Mouse (Mus musculus) forebrain, embryonic 16.5 days (tissue): ENCODE results near the gene Ap1m1. TPM values are rescaled to one million over a fixed set of nuclear protein-coding genes. Genes with fewer than 3 reads are reported as not detected.
A peak's percentile ranks its signal among the peaks of the same experiment; 100 is the strongest.

Experiments used
- ATAC-seq: fragments of 200-750 bp; cut with Nextera tagmentation; 2 replicates; pipeline ENCODE4 v1.8.0; 2017; ENCODE audit warnings: mild to moderate bottlenecking, moderate library complexity
- H3K27ac ChIP-seq: fragments of 300-500 bp; sonication (generic); 2 replicates; pipeline ENCODE4 v1.5.1; 2014; ENCODE audit warnings: low read length, control low read depth
- H3K27me3 ChIP-seq: fragments of 300-500 bp; sonication (generic); replicated peaks from 2 replicates; pipeline ENCODE4 v1.6.1; 2014; ENCODE audit warnings: low read length; ENCODE audit not compliant: control insufficient read depth, insufficient read depth
- H3K36me3 ChIP-seq: fragments of 300-500 bp; sonication (generic); 2 replicates; pipeline ENCODE4 v1.6.1; 2014; ENCODE audit not compliant: control insufficient read depth, insufficient read depth
- H3K4me1 ChIP-seq: fragments of 300-500 bp; sonication (generic); replicated peaks from 2 replicates; pipeline ENCODE4 v1.6.1; 2014; ENCODE audit warnings: low read length; ENCODE audit not compliant: control insufficient read depth, insufficient read depth
- H3K4me2 ChIP-seq: fragments of 300-500 bp; sonication (generic); 2 replicates; pipeline ENCODE4 v1.6.1; 2014; ENCODE audit warnings: mild to moderate bottlenecking, low read length, control low read depth
- H3K4me3 ChIP-seq: fragments of 300-500 bp; sonication (generic); replicated peaks from 2 replicates; pipeline ENCODE4 v1.5.1; 2014; ENCODE audit warnings: mild to moderate bottlenecking, low read length, control low read depth
- H3K9ac ChIP-seq: fragments of 300-500 bp; sonication (generic); replicated peaks from 2 replicates; pipeline ENCODE4 v1.6.1; 2014; ENCODE audit warnings: low read depth, low read length, control low read depth
- H3K9me3 ChIP-seq: fragments of 300-500 bp; sonication (generic); 2 replicates; pipeline ENCODE4 v1.6.1; 2016; ENCODE audit warnings: low read length; ENCODE audit not compliant: control insufficient read depth
- WGBS: fragments of 180-500 bp; shearing (Covaris S2); extraction: QIAGEN DNeasy Blood & Tissue Kit; methylation state at CpG from one replicate; pipeline ENCODE4 v1.1.7; 2014; 5-methylcytosine and 5-hydroxymethylcytosine counted together
- polyA plus RNA-seq: library from polyadenylated mRNA; unstranded; fragments of >200 nt; fragmentation: Nextera tagmentation; extraction: Ambion mirVana; gene quantifications from 2 replicates; pipeline ENCODE4 v1.2.1, GENCODE M21; 2015

Gene Ap1m1
- 252 and 284 TPM in 2 replicates for polyA plus RNA-seq

- under 1% methylated on average over 54 of the region's 54 CpGs for whole genome bisulfite sequencing
- H3K4me3 ChIP-seq = peak within 1 kb of the TSS; percentile 77
These were observed at the start of gene Ap1m1 for GRCm38 (mm10) chr8:72239499-72240402. TSS of gene Ap1m1 (plus strand) at chr8:72240018.

GRCm38 (mm10) chr8:72190215-72190539 lies 49.6 kb upstream of the Ap1m1 start:
- Histone ChIP-seq H3K27ac (no peak overlapping the region), H3K4me3 (no peak overlapping the region), H3K9ac (no peak overlapping the region), H3K27me3 (no peaks in the 10 kb centered on the region), H3K9me3 (no peaks in the 10 kb centered on the region), H3K4me1 (no peaks in the 10 kb centered on the region), H3K36me3 (no peaks in the 10 kb centered on the region), H3K4me2 (no peak overlapping the region)
- no peak for ATAC-seq
- WGBS = 86% methylated on average over 2 of the region's 2 CpGs

More at GRCm38 (mm10) chr8:72239499-72240402, at the start of gene Ap1m1:
- Histone ChIP-seq H3K9ac (peak within 1 kb of the TSS; percentile 71), H3K27ac (peak within 1 kb of the TSS; percentile 96), H3K4me2 (peak within 1 kb of the TSS; percentile 74), H3K9me3 (no peaks in the 10 kb centered on the region), H3K36me3 (no peaks in the 10 kb centered on the region), H3K4me1 (peaks cover 18% of the 10 kb centered on the region), H3K27me3 (no peaks in the 10 kb centered on the region)
- ATAC-seq = peak; percentile 94

GRCm38 (mm10) chr8:72192065-72192464 lies 47.8 kb upstream of the Ap1m1 start:
- H3K27ac ChIP-seq = no peak overlapping the region
- no peak for ATAC-seq
- H3K4me2 ChIP-seq = no peak overlapping the region
- no peak overlapping the region for H3K4me3 ChIP-seq
- no peaks in the 10 kb centered on the region for H3K9me3 ChIP-seq
- H3K4me1 ChIP-seq = no peaks in the 10 kb centered on the region
- H3K36me3 ChIP-seq = no peaks in the 10 kb centered on the region
- no peaks in the 10 kb centered on the region for H3K27me3 ChIP-seq
- no peak overlapping the region for H3K9ac ChIP-seq

GRCm38 (mm10) chr8:72197997-72198396 lies 41.8 kb upstream of the Ap1m1 start:
- no peak for ATAC-seq
- no peaks in the 10 kb centered on the region for H3K4me1 ChIP-seq
- H3K36me3 ChIP-seq = no peaks in the 10 kb centered on the region
- no peak overlapping the region for H3K9ac ChIP-seq
- peaks cover 8% of the 10 kb centered on the region for H3K9me3 ChIP-seq
- WGBS = 68% methylated on average over 8 of the region's 8 CpGs
- no peak overlapping the region for H3K4me2 ChIP-seq
- no peaks in the 10 kb centered on the region for H3K27me3 ChIP-seq
- no peak overlapping the region for H3K4me3 ChIP-seq
- H3K27ac ChIP-seq = no peak overlapping the region

- Histone ChIP-seq H3K27me3 (no peaks in the 10 kb centered on the region), H3K9ac (no peak overlapping the region), H3K27ac (no peak overlapping the region), H3K4me2 (no peak overlapping the region), H3K36me3 (no peaks in the 10 kb centered on the region), H3K9me3 (peaks cover 3% of the 10 kb centered on the region), H3K4me1 (no peaks in the 10 kb centered on the region), H3K4me3 (no peak overlapping the region)
- ATAC-seq = no peak
- WGBS = 76% methylated on average over 1 of the region's 1 CpGs
These were observed 31.2 kb upstream of the Ap1m1 start for GRCm38 (mm10) chr8:72208582-72208981.

GRCm38 (mm10) chr8:72210222-72210621 lies 29.6 kb upstream of the Ap1m1 start:
- H3K36me3 ChIP-seq = no peaks in the 10 kb centered on the region
- WGBS = 80% methylated on average over 4 of the region's 4 CpGs
- no peak overlapping the region for H3K4me3 ChIP-seq
- no peak for ATAC-seq
- no peaks in the 10 kb centered on the region for H3K4me1 ChIP-seq
- H3K9ac ChIP-seq = no peak overlapping the region
- H3K27me3 ChIP-seq = no peaks in the 10 kb centered on the region
- H3K9me3 ChIP-seq = no peaks in the 10 kb centered on the region
- H3K4me2 ChIP-seq = no peak overlapping the region
- no peak overlapping the region for H3K27ac ChIP-seq

GRCm38 (mm10) chr8:72210710-72211109 lies 29.1 kb upstream of the Ap1m1 start:
- WGBS = 54% methylated on average over 2 of the region's 2 CpGs
- Histone ChIP-seq H3K27ac (no peak overlapping the region), H3K4me2 (no peak overlapping the region), H3K36me3 (no peaks in the 10 kb centered on the region), H3K4me1 (no peaks in the 10 kb centered on the region), H3K9me3 (no peaks in the 10 kb centered on the region), H3K27me3 (no peaks in the 10 kb centered on the region), H3K4me3 (no peak overlapping the region), H3K9ac (no peak overlapping the region)
- no peak for ATAC-seq

- Histone ChIP-seq H3K36me3 (no peaks in the 10 kb centered on the region), H3K27ac (no peak overlapping the region), H3K9ac (no peak overlapping the region), H3K4me3 (no peak overlapping the region), H3K27me3 (no peaks in the 10 kb centered on the region), H3K9me3 (no peaks in the 10 kb centered on the region), H3K4me2 (no peak overlapping the region), H3K4me1 (no peaks in the 10 kb centered on the region)
- ATAC-seq = no peak
- WGBS = 87% methylated on average over 1 of the region's 1 CpGs
These were observed 28.0 kb upstream of the Ap1m1 start for GRCm38 (mm10) chr8:72211846-72212245.

GRCm38 (mm10) chr8:72212751-72213150 lies 27.1 kb upstream of the Ap1m1 start, which contains the start of gene Cib3:
TSS of gene Cib3 (minus strand) at chr8:72212837.
- Histone ChIP-seq H3K4me1 (no peaks in the 10 kb centered on the region), H3K4me2 (no peak within 1 kb of the TSS), H3K9me3 (no peaks in the 10 kb centered on the region), H3K4me3 (no peak within 1 kb of the TSS), H3K27me3 (no peaks in the 10 kb centered on the region), H3K27ac (no peak within 1 kb of the TSS), H3K9ac (no peak within 1 kb of the TSS), H3K36me3 (no peaks in the 10 kb centered on the region)
- WGBS = 57% methylated on average over 4 of the region's 4 CpGs
- no peak for ATAC-seq
